Comparison of ENCODE assay signal across 24 mouse cellular contexts in genomic region chr17:74526117-74526516, GRCm38 (mm10). TPM values are rescaled to one million over a fixed set of nuclear protein-coding genes. Genes with fewer than 3 reads are reported as not detected.
DNase-seq lines count a peak whose midpoint lies in the region; ATAC-seq and TF ChIP-seq lines count a peak whose summit lies in the region.
"Had no signal": no experiment of that assay in that cellular context is flagged by ENCODE, and none has a peak within 500 bp of the region (broad histone marks: within the 10 kb centered on the region; RNA-seq: fewer than 3 reads in every experiment).

No protein-coding gene starts in this region.

- peak; percentile 68 for DNase-seq in liver, adult 2 months (ENCODE audit: extremely low read depth, low read depth, low spot score)
- no peak for DNase-seq in liver, embryonic 11.5 days (ENCODE audit: low spot score)
- no peak for DNase-seq in left cerebral cortex, adult 18-20 months (ENCODE audit: low spot score in 2 of 2)
- no peak for DNase-seq in hindbrain, embryonic 14.5 days (ENCODE audit: low spot score)
- DNase-seq: adrenal gland, adult 2 months; B cell, adult 2 months; cerebellum, adult 11-12 months; cerebellum, postnatal 36 days; gastrocnemius, postnatal 10 days; gastrocnemius, postnatal 36 days had no signal

- no peaks in the 10 kb centered on the region for H3K36me3 ChIP-seq in liver, adult 2 months (ENCODE audit: control insufficient read depth, insufficient read depth, low read length)
- no peaks in the 10 kb centered on the region for H3K36me3 ChIP-seq in liver, embryonic 11.5 days (ENCODE audit: control insufficient read depth, insufficient read depth, low read length)
- no peaks in the 10 kb centered on the region; the same call in 1 of the 2 replicates for H3K36me3 ChIP-seq in ES-Bruce4 (ENCODE audit: control insufficient read depth, insufficient read depth, low read length, poor library complexity, severe bottlenecking)
- H3K36me3 ChIP-seq in hindbrain, embryonic 14.5 days (replicated peaks; ENCODE audit: control insufficient read depth, insufficient read depth): no peaks in the 10 kb centered on the region
- H3K36me3 ChIP-seq in hindbrain, embryonic 12.5 days: no peaks in the 10 kb centered on the region
- H3K36me3 ChIP-seq: embryonic facial prominence, embryonic 10.5 days; embryonic facial prominence, embryonic 13.5 days; forebrain, embryonic 12.5 days; G1E; hindbrain, embryonic 10.5 days; hindbrain, embryonic 15.5 days had no signal

- H3K27me3 ChIP-seq in liver, adult 2 months (ENCODE audit: control insufficient read depth, insufficient read depth, low read length): no peaks in the 10 kb centered on the region
- H3K27me3 ChIP-seq in liver, embryonic 11.5 days (replicated peaks; ENCODE audit: control insufficient read depth, insufficient read depth, low read length): no peaks in the 10 kb centered on the region
- no peaks in the 10 kb centered on the region for H3K27me3 ChIP-seq in ES-Bruce4 (ENCODE audit: control insufficient read depth, insufficient read depth, low read length, poor library complexity, severe bottlenecking)
- no peaks in the 10 kb centered on the region for H3K27me3 ChIP-seq in hindbrain, embryonic 14.5 days (ENCODE audit: control insufficient read depth, insufficient read depth, low read length)
- no peaks in the 10 kb centered on the region for H3K27me3 ChIP-seq in hindbrain, embryonic 12.5 days
- H3K27me3 ChIP-seq: CH12.LX; embryonic facial prominence, embryonic 13.5 days; forebrain, embryonic 12.5 days; hindbrain, embryonic 15.5 days; Patski had no signal

- 89% methylated on average over 2 of the region's 2 CpGs for WGBS in liver, adult 2 months
- 81% methylated on average over 2 of the region's 2 CpGs for WGBS in liver, embryonic 11.5 days
- 97% methylated on average over 2 of the region's 2 CpGs for WGBS in hindbrain, embryonic 14.5 days
- WGBS in hindbrain, embryonic 12.5 days: 86% methylated on average over 2 of the region's 2 CpGs

- peaks cover 4% of the 10 kb centered on the region; the same call in 1 of the 2 replicates for H3K4me1 ChIP-seq in liver, adult 2 months (ENCODE audit: control insufficient read depth, insufficient read depth, low read length)
- peaks cover 20% of the 10 kb centered on the region for H3K4me1 ChIP-seq in liver, embryonic 11.5 days (replicated peaks; ENCODE audit: control insufficient read depth, insufficient read depth, low read length)
- H3K4me1 ChIP-seq in ES-Bruce4 (ENCODE audit: control insufficient read depth, insufficient read depth, low read length): no peaks in the 10 kb centered on the region
- peaks cover 22% of the 10 kb centered on the region for H3K4me1 ChIP-seq in bone marrow macrophage, adult 2 months (ENCODE audit: control insufficient read depth, insufficient read depth, low read length)
- peaks cover 27% of the 10 kb centered on the region for H3K4me1 ChIP-seq in hindbrain, embryonic 14.5 days (replicated peaks; ENCODE audit: control insufficient read depth, insufficient read depth, low read length)
- H3K4me1 ChIP-seq in hindbrain, embryonic 12.5 days: peaks cover 20% of the 10 kb centered on the region

- H3K4me3 ChIP-seq in liver, adult 2 months (ENCODE audit: insufficient read depth, low read depth, low read length): no peak overlapping the region
- H3K4me3 ChIP-seq in liver, embryonic 11.5 days (ENCODE audit: low read depth, low read length): no peak overlapping the region
- H3K4me3 ChIP-seq in ES-Bruce4 (ENCODE audit: low read depth, low read length): no peak overlapping the region
- H3K4me3 ChIP-seq in bone marrow macrophage, adult 2 months (ENCODE audit: insufficient read depth, low read length): no peak overlapping the region
- no peak overlapping the region for H3K4me3 ChIP-seq in hindbrain, embryonic 14.5 days (replicated peaks; ENCODE audit: low read length)
- H3K4me3 ChIP-seq in hindbrain, embryonic 12.5 days: no peak overlapping the region
- H3K4me3 ChIP-seq: embryonic facial prominence, embryonic 13.5 days; erythroblast, embryonic 14.5 days; forebrain, embryonic 12.5 days; hindbrain, embryonic 10.5 days; hindbrain, embryonic 15.5 days had no signal

- TF ChIP-seq POLR2A in liver, adult 2 months (IDR thresholded peaks at IDR 0.05; ENCODE audit: extremely low read depth, insufficient read depth, low read length): no peak
- TF ChIP-seq POLR2A in ES-Bruce4 (IDR thresholded peaks at IDR 0.05; ENCODE audit: insufficient read depth, low read length): no peak
- no peak for TF ChIP-seq POLR2A in bone marrow macrophage, adult 2 months (IDR thresholded peaks at IDR 0.05; ENCODE audit: borderline replicate concordance, low read depth, low read length)

- TF ChIP-seq CTCF in liver, adult 2 months (IDR thresholded peaks at IDR 0.05; ENCODE audit: low read depth, low read length): no peak
- TF ChIP-seq CTCF in ES-Bruce4 (IDR thresholded peaks at IDR 0.05; ENCODE audit: low read depth, low read length): no peak
- TF ChIP-seq CTCF in bone marrow macrophage, adult 2 months (IDR thresholded peaks at IDR 0.05; ENCODE audit: low read depth, low read length): no peak

- no peak overlapping the region for H3K4me2 ChIP-seq in liver, embryonic 11.5 days
- no peak overlapping the region for H3K4me2 ChIP-seq in hindbrain, embryonic 14.5 days (replicated peaks)
- no peak overlapping the region for H3K4me2 ChIP-seq in hindbrain, embryonic 12.5 days (replicated peaks)
- H3K4me2 ChIP-seq: embryonic facial prominence, embryonic 13.5 days; forebrain, embryonic 12.5 days; heart, embryonic 11.5 days had no signal

- H3K27ac ChIP-seq in liver, adult 2 months (replicated peaks; ENCODE audit: insufficient read depth, low read depth, low read length): no peak overlapping the region
- no peak overlapping the region for H3K27ac ChIP-seq in liver, embryonic 11.5 days (ENCODE audit: low read depth, low read length)
- no peak overlapping the region for H3K27ac ChIP-seq in ES-Bruce4 (ENCODE audit: insufficient read depth, low read length)
- H3K27ac ChIP-seq in bone marrow macrophage, adult 2 months (ENCODE audit: insufficient read depth, low read depth, low read length): 0 out of 2 replicates have a peak overlapping the region, but pooled peaks have one; percentile 89
- no peak overlapping the region for H3K27ac ChIP-seq in hindbrain, embryonic 14.5 days
- no peak overlapping the region for H3K27ac ChIP-seq in hindbrain, embryonic 12.5 days
- H3K27ac ChIP-seq: embryonic facial prominence, embryonic 10.5 days; embryonic facial prominence, embryonic 13.5 days; forebrain, embryonic 12.5 days; hindbrain, embryonic 10.5 days; hindbrain, embryonic 15.5 days had no signal

- H3K9ac ChIP-seq in liver, adult 2 months (ENCODE audit: low read depth, low read length): no peak overlapping the region
- no peak overlapping the region for H3K9ac ChIP-seq in liver, embryonic 11.5 days (ENCODE audit: low read depth, low read length)
- peak overlapping the region; percentile 78; the same call in 1 of the 2 replicates for H3K9ac ChIP-seq in ES-Bruce4 (ENCODE audit: low read depth, poor library complexity, severe bottlenecking)
- no peak overlapping the region for H3K9ac ChIP-seq in hindbrain, embryonic 14.5 days
- H3K9ac ChIP-seq in hindbrain, embryonic 12.5 days: no peak overlapping the region
- H3K9ac ChIP-seq: forebrain, embryonic 12.5 days; hindbrain, embryonic 15.5 days had no signal

- peaks cover 13% of the 10 kb centered on the region; the same call in 1 of the 2 replicates for H3K79me2 ChIP-seq in liver, adult 2 months (ENCODE audit: control insufficient read depth, insufficient read depth, low read length)

- no peaks in the 10 kb centered on the region for H3K9me3 ChIP-seq in liver, embryonic 11.5 days (ENCODE audit: control insufficient read depth, low read length)
- H3K9me3 ChIP-seq in ES-Bruce4 (replicated peaks; ENCODE audit: control insufficient read depth, insufficient read depth, low read length, poor library complexity, severe bottlenecking): 0 out of 2 replicates have a peak, but pooled peaks cover 5% of the 10 kb centered on the region
- H3K9me3 ChIP-seq in hindbrain, embryonic 14.5 days (ENCODE audit: control insufficient read depth, low read length): no peaks in the 10 kb centered on the region
- H3K9me3 ChIP-seq in hindbrain, embryonic 12.5 days (replicated peaks): no peaks in the 10 kb centered on the region
- H3K9me3 ChIP-seq: embryonic facial prominence, embryonic 10.5 days; embryonic facial prominence, embryonic 13.5 days; forebrain, embryonic 12.5 days; G1E; hindbrain, embryonic 10.5 days; hindbrain, embryonic 15.5 days had no signal

- TF ChIP-seq EP300 in ES-Bruce4 (IDR thresholded peaks at IDR 0.05; ENCODE audit: insufficient read depth, low read depth, low read length): no peak

- no peak for ATAC-seq in liver, embryonic 11.5 days (replicated peaks; ENCODE audit: low FRiP score)
- no peak for ATAC-seq in hindbrain, embryonic 14.5 days (ENCODE audit: low FRiP score)
- ATAC-seq in hindbrain, embryonic 12.5 days (ENCODE audit: low FRiP score): no peak
- ATAC-seq: forebrain, embryonic 16.5 days; Patski had no signal

RNA-seq across cellular contexts. Expression of gene Birc6, which starts 2.0 kb away (rescaled TPM):
- total RNA-seq in liver, adult 2 months (2014; rRNA removed): 107 and 115 TPM in 2 replicates
- polyA plus RNA-seq in liver, adult 2 months (2012; rRNA removed): 32.8 and 33.2 TPM in 2 replicates
- 67.4 and 72.8 TPM in 2 replicates for polyA plus RNA-seq in liver, embryonic 11.5 days (2014; fragmentation: Nextera tagmentation; extraction: Ambion mirVana)
- polyA plus RNA-seq in ES-Bruce4 (2011; ENCODE audit: insufficient read depth, insufficient read length, low read depth, missing spikeins): 123 and 132 TPM in 2 replicates
- polyA plus RNA-seq in bone marrow macrophage, adult 2 months (2012; ENCODE audit: insufficient read depth, insufficient read length, missing spikeins): 61.4 and 73.1 TPM in 2 replicates
- 100 to 1,000 TPM; 117 to 130 TPM for total RNA-seq in left cerebral cortex, adult 18-20 months (2021)
- 87.1 and 98.9 TPM in 2 replicates for polyA plus RNA-seq in hindbrain, embryonic 14.5 days (2014; fragmentation: Nextera tagmentation; extraction: Ambion mirVana)
- 102 and 107 TPM in 2 replicates for polyA plus RNA-seq in hindbrain, embryonic 12.5 days (2016; fragmentation: Nextera tagmentation; extraction: Ambion mirVana)

RNA-seq across cellular contexts. Expression of gene Yipf4, which starts 36.8 kb away (rescaled TPM):
- 30.3 and 35.4 TPM in 2 replicates for total RNA-seq in liver, adult 2 months (2014; rRNA removed)
- 27.4 and 28.2 TPM in 2 replicates for polyA plus RNA-seq in liver, adult 2 months (2012; rRNA removed)
- polyA plus RNA-seq in liver, embryonic 11.5 days (2014; fragmentation: Nextera tagmentation; extraction: Ambion mirVana): 46.3 and 51.7 TPM in 2 replicates
- polyA plus RNA-seq in ES-Bruce4 (2011; ENCODE audit: insufficient read depth, insufficient read length, low read depth, missing spikeins): 82.5 and 128 TPM in 2 replicates
- polyA plus RNA-seq in bone marrow macrophage, adult 2 months (2012; ENCODE audit: insufficient read depth, insufficient read length, missing spikeins): 89.8 and 99.4 TPM in 2 replicates
- 10 to 100 TPM; 72.8 to 83.4 TPM for total RNA-seq in left cerebral cortex, adult 18-20 months (2021)
- polyA plus RNA-seq in hindbrain, embryonic 14.5 days (2014; fragmentation: Nextera tagmentation; extraction: Ambion mirVana): 62.2 TPM in 2 replicates
- polyA plus RNA-seq in hindbrain, embryonic 12.5 days (2016; fragmentation: Nextera tagmentation; extraction: Ambion mirVana): 58.0 and 59.7 TPM in 2 replicates
